Mouse (Mus musculus) kidney, embryonic 16.5 days (tissue): ENCODE measurements around the gene Tns2. TPM values are rescaled to one million over a fixed set of nuclear protein-coding genes. Genes with fewer than 3 reads are reported as not detected.

Experiments
- ATAC-seq: fragments of 200-750 bp; cut with Nextera tagmentation; 2 replicates; pipeline ENCODE4 v1.8.0; 2017; ENCODE audit warnings: moderate TSS enrichment; ENCODE audit not compliant: low FRiP score, low TSS enrichment
- H3K27ac ChIP-seq: fragments of 300-500 bp; sonication (generic); 2 replicates; pipeline ENCODE4 v1.5.1; 2014; ENCODE audit warnings: low read length
- H3K27me3 ChIP-seq: fragments of 300-500 bp; sonication (generic); 2 replicates; pipeline ENCODE4 v1.6.1; 2014; ENCODE audit warnings: low read length, control low read depth, mixed read lengths; ENCODE audit not compliant: insufficient read depth
- H3K36me3 ChIP-seq: fragments of 300-500 bp; sonication (generic); 2 replicates; pipeline ENCODE4 v1.6.1; 2014; ENCODE audit warnings: low read length, control low read depth, mixed read lengths; ENCODE audit not compliant: insufficient read depth
- H3K4me1 ChIP-seq: fragments of 300-500 bp; sonication (generic); 2 replicates; pipeline ENCODE4 v1.6.1; 2014; ENCODE audit warnings: low read length, control low read depth, mixed read lengths; ENCODE audit not compliant: insufficient read depth
- H3K4me2 ChIP-seq: fragments of 300-500 bp; sonication (generic); replicated peaks from 2 replicates; pipeline ENCODE4 v1.6.1; 2014; ENCODE audit warnings: low read depth, low read length
- H3K4me3 ChIP-seq: fragments of 300-500 bp; sonication (generic); 2 replicates; pipeline ENCODE4 v1.5.1; 2014; ENCODE audit warnings: mild to moderate bottlenecking, low read length
- H3K9ac ChIP-seq: fragments of 300-500 bp; sonication (generic); replicated peaks from 2 replicates; pipeline ENCODE4 v1.6.1; 2014; ENCODE audit warnings: low read length
- H3K9me3 ChIP-seq: fragments of 300-500 bp; sonication (generic); 2 replicates; pipeline ENCODE4 v1.6.1; 2016; ENCODE audit warnings: low read length, control low read depth
- WGBS: fragments of 180-500 bp; shearing (Covaris S2); extraction: QIAGEN DNeasy Blood & Tissue Kit; methylation state at CpG from one replicate; pipeline ENCODE4 v1.1.7; 2014; 5-methylcytosine and 5-hydroxymethylcytosine counted together
- polyA plus RNA-seq: library from polyadenylated mRNA; unstranded; fragments of >200 nt; fragmentation: Nextera tagmentation; extraction: Ambion mirVana; gene quantifications from 2 replicates; pipeline ENCODE4 v1.2.1, GENCODE M21; 2015

Gene Tns2
- polyA plus RNA-seq, 1 experiment from 2014 or later, result 56.3 TPM

DNA sequence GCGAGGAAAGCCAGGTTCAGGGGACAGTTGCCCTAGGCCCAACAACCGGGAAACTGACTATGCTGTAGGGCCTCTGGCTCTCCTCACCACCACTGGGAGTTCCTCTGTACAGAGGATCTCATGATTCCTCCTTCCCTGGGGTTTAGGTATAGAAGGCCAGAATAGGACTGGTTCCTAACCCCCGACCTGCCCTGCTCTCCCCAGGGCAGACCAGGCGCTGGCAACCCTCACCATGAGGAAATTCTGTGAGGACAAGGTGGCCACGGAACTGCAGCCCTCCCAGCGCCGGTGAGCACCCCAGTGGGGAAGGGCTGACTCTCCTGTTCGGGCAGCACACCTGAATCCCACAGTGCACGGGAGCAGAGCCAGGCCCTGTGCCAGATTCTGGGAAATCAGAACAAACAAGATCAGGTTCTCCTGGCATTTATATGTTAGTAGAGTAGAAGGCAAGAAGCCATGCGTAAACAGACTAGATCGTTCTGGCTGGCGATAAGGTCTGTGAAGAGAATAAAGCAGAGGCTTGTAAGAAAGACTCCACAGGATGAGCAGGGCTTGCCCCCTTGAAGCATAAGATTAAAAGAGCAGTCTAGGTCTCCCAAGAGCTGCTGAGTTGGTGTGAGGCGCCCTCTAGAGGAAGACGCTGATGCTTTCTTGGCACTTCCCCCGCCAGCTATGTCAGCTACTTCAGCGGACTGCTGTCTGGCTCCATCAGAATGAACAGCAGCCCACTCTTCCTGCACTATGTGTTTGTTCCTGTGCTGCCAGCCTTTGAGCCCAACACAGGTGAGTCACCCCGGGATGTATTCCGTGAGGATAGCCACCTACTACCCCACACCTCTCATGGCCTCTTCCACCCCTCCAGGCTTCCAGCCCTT is 8.7 kb downstream of the Tns2 start:
- Histone ChIP-seq H3K27ac (no peak overlapping the region), H3K9ac (0 out of 2 replicates have a peak overlapping the region, but pooled peaks have one; percentile 27), H3K27me3 (no peaks in the 10 kb centered on the region), H3K36me3 (peaks cover 48% of the 10 kb centered on the region), H3K4me1 (peaks cover 65% of the 10 kb centered on the region), H3K9me3 (no peaks in the 10 kb centered on the region), H3K4me2 (no peak overlapping the region), H3K4me3 (no peak overlapping the region)
- ATAC-seq, result no peak
- WGBS, result 51% methylated on average over 18 of the region's 18 CpGs

DNA sequence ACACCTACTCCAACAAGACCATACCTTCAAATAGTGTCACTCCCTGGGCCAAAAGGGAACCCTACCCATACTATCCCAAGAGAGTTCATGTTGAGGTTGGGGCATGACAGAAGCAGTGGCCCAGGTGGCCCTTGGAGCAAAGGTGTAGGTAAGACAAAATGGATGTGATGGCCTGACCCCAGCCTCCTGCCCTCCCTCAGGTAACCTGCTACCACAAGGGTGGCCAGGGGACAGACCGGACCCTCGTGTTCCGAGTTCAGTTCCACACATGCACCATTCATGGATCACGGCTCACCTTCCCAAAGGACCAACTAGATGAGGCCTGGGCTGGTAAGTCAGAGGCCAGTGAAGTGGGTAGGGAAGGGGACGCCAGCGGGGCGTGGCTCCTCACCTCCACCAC is 10.1 kb downstream of the Tns2 start:
- 53% methylated on average over 7 of the region's 7 CpGs for WGBS
- H3K9me3 ChIP-seq, result no peaks in the 10 kb centered on the region
- H3K27ac ChIP-seq, result no peak overlapping the region
- no peak for ATAC-seq
- peaks cover 62% of the 10 kb centered on the region for H3K36me3 ChIP-seq
- H3K4me3 ChIP-seq, result no peak overlapping the region
- H3K27me3 ChIP-seq, result no peaks in the 10 kb centered on the region
- H3K4me1 ChIP-seq, result peaks cover 51% of the 10 kb centered on the region
- H3K9ac ChIP-seq, result no peak overlapping the region
- H3K4me2 ChIP-seq, result 0 out of 2 replicates have a peak overlapping the region, but pooled peaks have one; percentile 5

DNA sequence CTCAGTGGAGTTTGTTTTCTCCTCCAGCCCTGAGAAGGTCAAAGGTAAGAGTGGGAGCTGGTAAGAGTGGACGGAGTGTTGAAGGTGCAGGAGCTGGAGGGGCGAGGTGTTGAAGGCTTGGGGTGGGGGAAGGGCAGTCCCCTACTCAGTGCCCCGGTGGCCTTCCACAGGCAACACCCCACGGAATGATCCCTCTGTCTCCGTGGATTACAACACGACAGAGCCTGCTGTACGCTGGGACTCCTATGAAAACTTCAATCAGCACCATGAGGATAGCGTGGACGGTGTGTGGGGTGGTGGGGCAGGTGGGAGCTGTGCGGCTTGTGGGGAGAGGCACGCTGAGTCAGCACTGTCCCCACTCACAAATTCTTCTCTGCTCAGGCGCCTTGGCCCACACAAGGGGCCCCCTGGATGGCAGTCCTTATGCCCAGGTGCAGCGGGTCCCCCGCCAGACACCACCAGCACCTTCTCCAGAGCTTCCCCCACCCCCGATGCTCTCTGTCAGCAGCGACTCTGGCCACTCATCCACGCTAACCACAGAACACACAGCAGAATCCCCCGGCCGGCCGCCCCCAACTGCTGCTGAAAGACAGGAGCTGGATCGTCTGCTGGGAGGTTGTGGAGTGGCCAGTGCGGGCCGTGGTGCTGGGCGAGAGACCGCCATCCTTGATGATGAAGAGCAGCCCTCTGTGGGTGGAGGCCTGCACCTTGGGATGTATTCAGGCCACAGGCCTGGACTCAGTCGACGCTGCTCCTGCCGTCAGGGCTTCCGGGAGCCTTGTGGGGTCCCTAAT is 10.7 kb downstream of the Tns2 start:
- peaks cover 68% of the 10 kb centered on the region for H3K36me3 ChIP-seq
- peak; percentile 8; the same call in 1 of the 2 replicates for ATAC-seq

DNA sequence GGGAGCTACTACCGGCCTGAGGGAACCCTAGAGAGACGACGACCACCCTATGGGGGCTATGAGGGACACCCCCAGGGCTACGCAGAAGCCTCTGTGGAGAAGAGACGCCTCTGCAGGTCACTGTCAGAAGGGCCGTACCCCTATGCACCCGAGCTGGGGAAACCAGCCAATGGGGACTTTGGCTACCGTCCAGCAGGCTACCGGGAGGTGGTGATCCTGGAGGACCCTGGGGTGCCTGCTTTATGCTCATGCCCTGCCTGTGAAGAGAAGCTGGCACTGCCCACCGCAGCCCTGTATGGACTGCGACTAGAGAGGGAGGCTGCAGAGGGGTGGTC is 11.2 kb downstream of the Tns2 start:
- Histone ChIP-seq H3K36me3 (peaks cover 70% of the 10 kb centered on the region), H3K4me1 (peaks cover 39% of the 10 kb centered on the region), H3K27ac (no peak overlapping the region), H3K27me3 (no peaks in the 10 kb centered on the region), H3K4me2 (no peak overlapping the region), H3K4me3 (no peak overlapping the region), H3K9me3 (no peaks in the 10 kb centered on the region), H3K9ac (no peak overlapping the region)
- WGBS, result 83% methylated on average over 11 of the region's 11 CpGs
- ATAC-seq, result no peak

More for the DNA sequence above, 10.7 kb downstream of the Tns2 start:
- Histone ChIP-seq H3K9ac (no peak overlapping the region), H3K4me2 (no peak overlapping the region), H3K9me3 (no peaks in the 10 kb centered on the region), H3K27ac (peak overlapping the region; percentile 44; the same call in 1 of the 2 replicates), H3K4me1 (peaks cover 45% of the 10 kb centered on the region), H3K4me3 (no peak overlapping the region), H3K27me3 (no peaks in the 10 kb centered on the region)
- 55% methylated on average over 29 of the region's 29 CpGs for WGBS

DNA sequence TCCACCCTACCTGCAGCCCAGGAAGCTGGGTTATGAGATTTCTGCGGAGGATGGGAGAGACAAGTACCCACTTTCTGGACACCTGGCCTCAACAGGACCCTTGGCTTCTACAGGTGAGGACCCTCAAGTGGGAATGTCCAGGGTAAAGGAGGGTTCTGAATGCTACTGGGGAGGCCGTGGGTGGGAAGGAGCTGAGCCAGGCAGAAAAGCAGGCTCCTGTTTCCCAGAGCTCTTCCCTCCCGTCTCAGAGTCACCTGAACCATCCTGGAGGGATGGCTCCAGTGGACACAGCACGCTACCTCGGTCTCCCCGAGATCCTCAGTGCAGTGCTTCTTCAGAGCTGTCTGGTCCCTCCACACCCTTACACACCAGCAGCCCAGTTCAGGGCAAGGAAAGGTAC is 12.0 kb downstream of the Tns2 start:
- Histone ChIP-seq H3K9me3 (no peaks in the 10 kb centered on the region), H3K4me3 (no peak overlapping the region), H3K9ac (no peak overlapping the region), H3K4me1 (peaks cover 32% of the 10 kb centered on the region), H3K27ac (no peak overlapping the region), H3K27me3 (no peaks in the 10 kb centered on the region), H3K36me3 (peaks cover 73% of the 10 kb centered on the region), H3K4me2 (no peak overlapping the region)
- WGBS, result 91% methylated on average over 6 of the region's 6 CpGs
- ATAC-seq, result no peak

DNA sequence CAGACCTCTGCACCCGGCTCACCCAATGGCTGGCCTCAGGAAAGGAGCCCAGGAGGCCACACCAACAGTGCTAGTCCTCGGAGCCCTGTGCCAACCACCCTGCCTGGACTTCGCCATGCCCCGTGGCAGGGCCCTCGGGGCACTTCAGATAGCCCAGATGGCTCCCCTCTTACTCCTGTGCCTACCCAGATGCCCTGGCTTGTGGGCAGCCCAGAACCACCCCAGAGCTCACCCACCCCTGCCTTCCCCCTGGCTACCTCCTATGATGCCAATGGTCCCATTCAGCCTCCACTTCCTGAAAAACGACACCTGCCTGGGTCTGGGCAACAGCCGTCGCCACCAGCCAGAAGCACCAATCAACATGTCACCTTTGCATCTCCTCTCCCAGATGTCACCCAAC is 12.6 kb downstream of the Tns2 start:
- 74% methylated on average over 8 of the region's 8 CpGs for WGBS
- H3K9ac ChIP-seq, result no peak overlapping the region
- H3K4me2 ChIP-seq, result no peak overlapping the region
- H3K4me3 ChIP-seq, result no peak overlapping the region
- H3K4me1 ChIP-seq, result peaks cover 25% of the 10 kb centered on the region
- no peak for ATAC-seq
- H3K36me3 ChIP-seq, result peaks cover 70% of the 10 kb centered on the region
- no peak overlapping the region for H3K27ac ChIP-seq
- H3K9me3 ChIP-seq, result no peaks in the 10 kb centered on the region
- no peaks in the 10 kb centered on the region for H3K27me3 ChIP-seq

DNA sequence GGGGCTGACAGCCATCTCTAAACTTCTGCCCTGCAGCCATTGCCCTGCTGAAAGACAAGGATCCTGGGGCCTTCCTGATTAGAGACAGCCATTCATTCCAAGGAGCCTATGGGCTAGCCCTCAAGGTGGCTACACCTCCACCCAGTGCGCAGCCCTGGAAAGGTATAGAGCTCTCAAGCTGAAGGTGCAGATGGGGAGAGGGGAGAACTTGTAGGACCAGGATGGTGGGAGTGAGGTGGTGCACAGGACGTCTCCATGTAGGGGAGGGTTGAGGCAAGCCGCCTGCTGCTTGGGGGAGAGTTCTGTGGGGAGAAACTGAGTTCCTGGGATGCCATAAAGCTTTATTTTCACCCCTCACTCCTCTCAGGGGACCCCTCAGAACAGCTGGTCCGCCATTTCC is 13.5 kb downstream of the Tns2 start:
- ATAC-seq, result no peak

DNA sequence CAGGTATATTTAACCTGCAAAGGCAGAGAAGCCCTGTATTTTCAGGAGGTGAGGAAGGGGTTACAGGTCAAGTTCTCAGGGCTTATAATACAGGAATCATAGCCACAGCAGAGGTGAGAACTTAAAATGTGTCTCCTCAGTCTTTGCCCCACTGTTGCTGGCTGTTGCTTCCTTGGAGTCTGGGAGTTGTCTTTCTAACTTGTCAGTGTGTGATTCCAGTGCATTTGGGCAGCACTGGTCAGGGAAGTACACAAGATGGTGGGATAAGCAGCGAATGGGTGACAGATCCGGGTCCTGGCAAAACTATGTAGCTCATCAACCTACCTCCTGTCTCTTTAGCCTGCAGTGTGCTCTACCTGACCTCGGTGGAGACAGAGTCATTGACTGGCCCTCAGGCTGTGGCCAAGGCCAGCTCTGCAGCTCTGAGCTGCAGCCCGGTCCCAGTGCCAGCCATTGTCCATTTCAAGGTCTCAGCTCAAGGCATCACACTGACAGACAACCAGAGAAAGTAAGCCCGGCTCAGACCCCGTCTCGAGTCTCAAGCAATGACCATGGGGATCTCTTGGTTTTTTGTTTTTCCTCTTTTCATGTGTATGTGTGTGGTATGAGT is 14.5 kb downstream of the Tns2 start:
- Histone ChIP-seq H3K4me3 (no peak overlapping the region), H3K4me2 (no peak overlapping the region), H3K4me1 (peaks cover 14% of the 10 kb centered on the region), H3K27ac (no peak overlapping the region), H3K36me3 (peaks cover 75% of the 10 kb centered on the region), H3K9ac (no peak overlapping the region), H3K9me3 (no peaks in the 10 kb centered on the region), H3K27me3 (no peaks in the 10 kb centered on the region)
- 85% methylated on average over 7 of the region's 7 CpGs for WGBS
- no peak for ATAC-seq

More for the DNA sequence above, 13.5 kb downstream of the Tns2 start:
- no peak overlapping the region for H3K27ac ChIP-seq
- no peak overlapping the region for H3K4me3 ChIP-seq
- no peak overlapping the region for H3K9ac ChIP-seq
- H3K9me3 ChIP-seq, result no peaks in the 10 kb centered on the region
- WGBS, result 81% methylated on average over 4 of the region's 4 CpGs
- peaks cover 23% of the 10 kb centered on the region for H3K4me1 ChIP-seq
- H3K27me3 ChIP-seq, result no peaks in the 10 kb centered on the region
- peaks cover 73% of the 10 kb centered on the region for H3K36me3 ChIP-seq
- no peak overlapping the region for H3K4me2 ChIP-seq

DNA sequence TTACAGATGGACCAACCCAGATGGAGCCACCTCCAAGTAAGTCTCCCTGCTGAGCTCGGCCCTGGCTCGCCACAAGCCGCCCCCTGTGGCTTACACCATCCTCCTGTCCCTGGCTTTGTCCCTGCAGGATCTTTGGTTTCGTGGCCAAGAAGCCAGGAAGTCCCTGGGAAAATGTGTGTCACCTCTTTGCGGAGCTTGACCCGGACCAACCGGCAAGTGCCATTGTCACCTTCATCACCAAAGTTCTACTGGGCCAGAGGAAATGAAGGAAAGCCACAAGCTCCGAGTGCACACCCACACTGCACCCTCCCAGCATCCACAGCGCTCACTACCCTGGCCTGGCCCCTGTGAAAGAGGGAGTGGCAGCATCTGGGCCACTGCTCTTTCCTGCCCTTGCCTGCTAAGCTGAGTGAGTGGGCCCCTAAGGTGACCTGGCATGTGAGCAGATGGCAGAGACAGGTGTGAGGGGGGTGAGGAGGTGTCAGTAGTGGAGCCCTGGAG is 15.6 kb downstream of the Tns2 start:
- 78% methylated on average over 9 of the region's 9 CpGs for WGBS
- Histone ChIP-seq H3K4me3 (no peak overlapping the region), H3K4me1 (peaks cover 6% of the 10 kb centered on the region), H3K9ac (no peak overlapping the region), H3K27me3 (no peaks in the 10 kb centered on the region), H3K27ac (no peak overlapping the region), H3K4me2 (no peak overlapping the region), H3K9me3 (no peaks in the 10 kb centered on the region), H3K36me3 (peaks cover 66% of the 10 kb centered on the region)
- no peak for ATAC-seq
